Mouse (Mus musculus) kidney, postnatal 36 days (tissue): ENCODE measurements around the gene Stard9.
"Not testable (repeated sequence)": the region's sequence is repeated elsewhere in the genome, so short reads cannot be mapped to it uniquely, and the experiment has no call there.

ENCODE experiments used
- DNase-seq, 2 experiments: peaks; one replicate each; pipeline ENCODE4 v3.0.0; 2021 to 2022; ENCODE audit warnings: mixed read lengths in 2 of 2

Stard9 gene

GRCm38 (mm10) chr2:120654693-120655092, 25.8 kb downstream of the Stard9 start:
- DNase-seq, result no peak

- DNase-seq, result no peak
Measured at GRCm38 (mm10) chr2:120655905-120656304, 27.0 kb downstream of the Stard9 start.

DNA sequence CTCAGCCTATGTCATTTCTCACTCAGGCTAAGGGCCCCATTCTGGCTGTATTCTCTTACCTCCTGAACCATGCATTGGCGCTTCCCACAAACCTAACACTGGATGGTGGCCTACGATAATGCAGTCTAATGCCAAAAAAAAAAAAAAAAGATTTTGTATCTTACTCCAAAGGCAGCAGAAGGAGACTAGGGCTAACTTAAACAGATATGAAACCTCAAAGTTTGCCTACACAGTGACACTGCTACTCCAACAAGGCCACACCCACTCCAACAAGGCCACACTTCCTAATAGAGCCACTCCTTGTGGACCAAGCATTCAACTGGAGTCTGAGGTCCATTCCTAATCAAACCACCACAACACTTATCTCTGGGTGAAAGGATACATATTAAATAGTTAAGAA, 27.8 kb downstream of the Stard9 start:
- DNase-seq, result no peak

DNA sequence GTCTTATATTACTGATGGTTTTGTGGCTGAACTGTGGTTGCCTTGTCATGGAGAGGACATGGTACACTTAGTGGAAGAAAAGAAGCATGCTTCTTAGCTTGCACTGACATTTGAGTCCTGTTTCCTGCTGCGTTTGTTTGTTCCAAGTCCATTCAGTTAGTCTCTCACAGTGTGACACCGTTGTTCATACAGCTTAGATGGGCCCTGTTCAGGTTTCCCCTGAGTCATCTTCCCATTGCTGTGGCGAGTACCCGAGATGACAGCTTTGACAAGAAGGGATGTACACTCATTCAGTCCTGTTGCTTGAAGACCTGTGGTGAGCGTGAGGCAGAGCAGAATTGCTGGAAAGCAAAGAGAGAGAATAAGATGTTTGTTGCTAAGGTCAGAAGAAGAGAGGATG, 29.6 kb downstream of the Stard9 start:
- no peak for DNase-seq

DNA sequence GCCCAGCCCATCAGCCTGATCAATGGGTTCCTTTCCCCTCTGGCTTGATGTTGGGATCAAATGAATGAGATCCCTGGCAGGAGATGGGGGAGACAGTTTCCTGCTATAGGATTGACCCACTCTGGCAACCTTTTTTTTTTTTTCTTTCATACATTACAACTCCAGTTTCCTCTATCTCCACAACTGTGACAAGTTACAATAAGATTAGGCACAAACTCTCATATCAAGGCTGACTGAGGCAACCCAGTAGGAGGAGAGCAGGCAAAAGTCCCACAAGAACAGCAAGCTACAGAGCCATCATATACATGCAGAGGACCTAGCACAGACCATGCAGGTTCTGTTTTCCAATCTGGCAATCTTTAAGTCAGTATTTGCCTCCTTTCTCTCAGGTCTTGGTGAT, 30.4 kb downstream of the Stard9 start:
- no peak for DNase-seq

DNA sequence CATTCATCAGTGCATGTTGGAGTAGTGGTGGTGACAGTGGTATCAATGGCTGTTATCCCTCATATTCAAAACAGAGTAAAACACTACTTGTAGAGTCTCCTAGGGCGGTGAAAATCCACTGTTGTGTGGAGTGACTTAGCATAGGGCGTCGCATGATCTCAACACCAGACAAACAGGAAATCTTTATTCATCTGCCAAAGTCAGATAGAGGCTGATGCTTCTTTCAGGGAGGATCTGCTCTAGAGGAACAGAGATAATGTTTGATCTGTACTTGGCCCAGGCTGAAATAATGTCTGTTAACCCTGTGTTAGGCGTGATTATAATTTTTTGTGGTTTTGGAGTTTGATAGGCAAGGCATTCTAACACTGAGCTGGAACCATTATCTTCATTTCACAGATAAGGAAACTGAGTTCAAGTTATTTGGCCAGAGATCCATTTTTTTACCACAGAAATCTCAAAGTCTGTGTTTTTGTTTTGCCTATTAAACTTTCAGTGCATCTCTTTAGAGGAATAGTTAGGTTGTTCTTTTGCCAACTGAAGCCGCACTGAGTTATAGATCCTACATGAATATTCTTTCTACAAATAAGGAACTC, 31.7 kb downstream of the Stard9 start:
- DNase-seq, result peak in 1 of 2 experiments; percentile 23

DNA sequence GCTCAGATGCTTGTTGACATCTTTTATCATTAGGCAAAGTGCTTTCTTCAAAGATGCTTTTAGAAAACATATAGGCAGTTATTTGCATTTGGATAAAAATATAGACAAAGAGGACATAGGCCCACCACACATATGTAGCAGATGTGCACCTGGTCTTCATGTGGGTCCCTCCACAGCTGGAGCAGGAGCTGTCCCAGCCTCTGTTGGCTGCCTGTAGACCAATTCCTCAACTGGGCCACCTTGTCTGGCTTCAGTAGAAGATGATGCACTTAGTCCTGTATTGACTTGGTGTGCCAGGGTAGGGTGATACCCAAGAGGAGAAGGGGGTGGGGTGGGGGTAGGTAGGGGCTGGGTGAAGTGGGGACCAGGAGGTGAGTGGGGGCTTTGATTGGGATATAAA, 33.8 kb downstream of the Stard9 start:
- DNase-seq, result no peak

GRCm38 (mm10) chr2:120663491-120664154, 34.7 kb downstream of the Stard9 start:
- DNase-seq, result peak; percentile 8 to 12

- DNase-seq, result no peak
Measured at GRCm38 (mm10) chr2:120667446-120667845, 38.5 kb downstream of the Stard9 start.

DNA sequence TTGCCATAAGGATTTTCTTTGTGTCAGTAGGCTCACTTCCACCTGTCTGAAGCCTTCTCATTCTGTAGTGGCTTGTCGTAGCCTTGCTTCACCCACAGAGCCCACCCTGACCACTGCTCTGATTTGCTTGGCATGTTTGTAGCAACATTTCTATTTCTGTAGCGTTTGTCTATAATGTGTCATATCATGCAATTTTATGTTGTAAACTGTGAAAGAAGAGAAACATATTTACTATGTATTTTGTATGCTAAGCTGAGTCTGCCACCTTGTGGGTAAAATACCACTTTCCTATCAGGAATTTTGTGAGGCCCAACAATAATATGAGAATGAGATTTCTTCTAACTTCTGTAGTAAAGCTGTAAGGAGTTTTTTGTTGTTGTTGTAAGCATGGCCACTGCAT, 41.3 kb downstream of the Stard9 start:
- no peak for DNase-seq

- DNase-seq, result not testable (repeated sequence)
Measured at GRCm38 (mm10) chr2:120681151-120681550, 52.2 kb downstream of the Stard9 start.

- DNase-seq, result no peak
Measured at GRCm38 (mm10) chr2:120697767-120698166, 68.8 kb downstream of the Stard9 start.

GRCm38 (mm10) chr2:120700379-120700885, 71.5 kb downstream of the Stard9 start:
- no peak for DNase-seq

DNA sequence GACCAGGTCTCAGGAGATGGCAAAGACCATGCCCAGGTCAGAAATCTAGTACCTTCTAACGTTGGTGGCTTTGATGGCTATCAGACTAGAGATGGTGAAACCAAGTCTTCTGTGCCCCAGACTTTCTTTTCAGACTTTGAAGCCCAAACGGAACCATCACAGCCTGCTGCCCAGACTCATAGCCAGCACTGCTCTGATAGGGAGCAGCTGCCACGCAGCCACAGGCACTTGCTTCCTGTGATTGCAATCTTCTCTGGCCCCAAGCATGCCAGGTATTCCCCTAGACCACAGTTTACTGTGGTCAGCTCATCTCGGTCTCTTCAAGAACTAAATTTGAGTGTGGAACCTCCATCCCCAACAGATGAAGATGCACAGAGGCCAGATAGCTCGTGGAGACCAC, 73.8 kb downstream of the Stard9 start:
- DNase-seq, result no peak

GRCm38 (mm10) chr2:120707041-120707440, 78.1 kb downstream of the Stard9 start:
- no peak for DNase-seq

- DNase-seq, result no peak
Measured at GRCm38 (mm10) chr2:120710154-120710553, 81.2 kb downstream of the Stard9 start.

- no peak for DNase-seq
Measured at GRCm38 (mm10) chr2:120710948-120711347, 82.0 kb downstream of the Stard9 start.

- DNase-seq, result peak in 1 of 2 experiments; percentile 18
Measured at GRCm38 (mm10) chr2:120713441-120713840, 84.5 kb downstream of the Stard9 start.

DNA sequence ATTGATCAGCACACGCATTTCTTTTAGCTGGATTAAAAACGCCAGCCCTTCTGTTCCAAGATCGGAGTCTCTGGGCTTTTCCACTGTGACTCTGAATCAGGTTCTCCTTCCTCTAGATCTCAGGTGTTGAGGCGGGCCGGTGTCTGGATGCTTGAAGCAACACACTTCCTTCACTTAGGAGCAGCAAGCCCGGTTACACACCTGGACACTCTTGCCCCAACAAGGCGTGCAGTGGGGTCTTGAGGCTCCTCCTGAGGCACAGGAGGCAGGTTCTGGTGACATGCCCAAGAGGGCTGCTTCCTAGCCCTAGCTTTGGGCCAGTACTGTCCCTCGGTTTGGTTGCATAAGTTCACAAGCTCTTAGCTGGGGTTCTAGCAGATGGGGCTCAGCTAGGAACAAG, 89.6 kb downstream of the Stard9 start:
- DNase-seq, result no peak

GRCm38 (mm10) chr2:120720821-120721220, 91.9 kb downstream of the Stard9 start:
- no peak for DNase-seq

- no peak for DNase-seq
Measured at GRCm38 (mm10) chr2:120721911-120722310, 93.0 kb downstream of the Stard9 start.

GRCm38 (mm10) chr2:120722491-120722890, 93.6 kb downstream of the Stard9 start:
- DNase-seq, result no peak

DNA sequence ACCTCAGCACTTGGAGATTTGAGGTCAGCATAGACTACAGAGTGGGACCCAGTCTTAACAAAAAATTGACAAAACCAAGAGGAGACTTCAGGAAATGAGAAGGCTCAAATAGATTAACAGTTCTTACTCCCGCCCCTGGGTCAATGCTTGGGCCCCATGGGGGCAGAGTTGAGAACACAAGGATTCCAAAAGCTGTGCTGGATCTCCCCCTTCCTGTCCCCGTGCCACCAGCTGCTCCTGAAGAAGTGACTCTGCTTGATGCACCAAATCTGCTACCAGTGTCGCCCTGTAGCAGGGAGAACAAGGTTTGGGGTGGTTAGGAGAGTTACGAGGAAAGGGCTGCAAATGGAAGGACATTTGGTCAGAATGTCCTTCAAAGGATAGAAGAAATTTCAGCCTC, 94.7 kb downstream of the Stard9 start:
- DNase-seq, result peak; percentile 11 to 21

DNA sequence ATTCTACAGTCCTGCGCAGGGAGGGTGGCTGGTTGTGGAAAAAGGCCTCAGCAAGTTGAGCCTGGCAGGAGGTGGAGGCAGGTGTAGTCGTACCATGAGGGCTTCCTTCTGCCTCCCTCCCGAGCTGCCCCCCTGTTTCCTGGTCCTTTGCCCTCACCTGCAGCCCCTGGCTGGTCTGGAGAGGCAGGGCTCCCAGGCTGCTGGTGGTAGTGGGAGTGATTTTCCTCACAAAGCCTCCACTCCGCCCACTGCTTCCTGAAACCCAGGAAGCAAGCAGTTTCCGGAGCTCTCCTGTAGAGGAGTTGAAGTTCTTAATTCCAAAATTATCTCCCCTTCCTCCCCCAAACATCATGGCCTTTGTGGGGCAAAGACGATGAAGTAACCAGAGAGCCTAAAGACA, 95.3 kb downstream of the Stard9 start:
- DNase-seq, result peak in 1 of 2 experiments; percentile 16
